Mouse (Mus musculus): ENCODE data around the gene Il10rb. TPM values are rescaled to one million over a fixed set of nuclear protein-coding genes. Genes with fewer than 3 reads are reported as not detected.
A peak's percentile ranks its signal among the peaks of the same experiment; 100 is the strongest.

Gene Il10rb
- polyA plus RNA-seq, 1 experiment from 2014 or later = 29.8 TPM

DNA sequence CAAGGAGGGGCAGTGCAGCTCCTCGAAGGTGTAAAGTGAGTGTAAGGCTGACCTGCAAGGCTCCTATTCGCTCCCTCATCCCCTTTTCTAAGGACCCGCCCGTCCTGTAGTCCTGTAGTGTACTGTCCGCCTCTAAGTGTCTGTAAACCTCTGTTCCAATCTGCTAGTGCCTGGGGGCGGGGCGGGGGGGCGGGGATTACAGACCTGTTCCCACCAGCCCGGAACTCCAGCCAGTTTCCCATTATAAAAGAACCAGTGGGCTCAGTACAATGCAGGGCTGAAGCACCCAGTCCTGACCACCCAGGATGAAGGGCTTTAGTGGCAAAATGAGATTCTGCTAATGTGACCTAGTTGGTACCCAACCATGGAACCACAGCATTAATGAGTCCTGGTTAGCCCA lies 27.0 kb upstream of the Il10rb start:
- Histone ChIP-seq H3K4me2 (no peak overlapping the region), H3K36me3 (ENCODE audit: control insufficient read depth, insufficient read depth, low read length) (peaks cover 10% of the 10 kb centered on the region), H3K9me3 (ENCODE audit: control insufficient read depth, low read length) (no peaks in the 10 kb centered on the region), H3K9ac (ENCODE audit: low read depth, low read length) (no peak overlapping the region), H3K4me1 (replicated peaks; ENCODE audit: control insufficient read depth, insufficient read depth, low read length) (peaks cover 27% of the 10 kb centered on the region), H3K27ac (ENCODE audit: low read depth, low read length) (0 out of 2 replicates have a peak overlapping the region, but pooled peaks have one; percentile 17), H3K4me3 (ENCODE audit: low read depth, low read length) (no peak overlapping the region), H3K27me3 (replicated peaks; ENCODE audit: control insufficient read depth, insufficient read depth, low read length) (no peaks in the 10 kb centered on the region)
- DNase-seq (ENCODE audit: low spot score) = no peak
- 47% methylated on average over 9 of the region's 9 CpGs for WGBS
- no peak for ATAC-seq (replicated peaks; ENCODE audit: low FRiP score)

DNA sequence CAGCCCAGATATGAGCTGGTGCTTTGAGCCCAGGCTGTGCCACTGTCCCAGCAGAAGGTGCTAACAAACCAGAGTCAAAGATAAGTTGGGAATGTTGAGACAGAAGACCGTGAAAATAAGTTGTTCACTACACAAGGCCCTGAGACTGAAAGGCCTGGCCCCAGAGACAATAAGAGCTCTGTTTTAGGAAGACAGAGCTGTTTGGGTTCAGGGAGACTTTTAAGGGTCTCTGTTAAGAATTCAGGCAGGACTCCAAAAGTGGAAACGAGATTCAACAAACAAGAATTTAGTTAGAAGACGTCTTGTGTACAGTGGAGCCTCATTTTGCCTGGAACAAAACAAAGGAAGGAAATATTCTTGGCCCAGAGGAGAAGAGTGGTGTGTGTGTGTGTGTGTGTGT lies 26.6 kb upstream of the Il10rb start:
- ATAC-seq (replicated peaks; ENCODE audit: low FRiP score) (no peak), DNase-seq (ENCODE audit: low spot score) (no peak)
- Histone ChIP-seq H3K9ac (ENCODE audit: low read depth, low read length) (no peak overlapping the region), H3K27ac (ENCODE audit: low read depth, low read length) (no peak overlapping the region), H3K4me2 (no peak overlapping the region), H3K27me3 (replicated peaks; ENCODE audit: control insufficient read depth, insufficient read depth, low read length) (no peaks in the 10 kb centered on the region), H3K4me1 (replicated peaks; ENCODE audit: control insufficient read depth, insufficient read depth, low read length) (peaks cover 23% of the 10 kb centered on the region), H3K9me3 (ENCODE audit: control insufficient read depth, low read length) (no peaks in the 10 kb centered on the region), H3K4me3 (ENCODE audit: low read depth, low read length) (no peak overlapping the region), H3K36me3 (ENCODE audit: control insufficient read depth, insufficient read depth, low read length) (peaks cover 12% of the 10 kb centered on the region)
- WGBS = 71% methylated on average over 3 of the region's 3 CpGs

DNA sequence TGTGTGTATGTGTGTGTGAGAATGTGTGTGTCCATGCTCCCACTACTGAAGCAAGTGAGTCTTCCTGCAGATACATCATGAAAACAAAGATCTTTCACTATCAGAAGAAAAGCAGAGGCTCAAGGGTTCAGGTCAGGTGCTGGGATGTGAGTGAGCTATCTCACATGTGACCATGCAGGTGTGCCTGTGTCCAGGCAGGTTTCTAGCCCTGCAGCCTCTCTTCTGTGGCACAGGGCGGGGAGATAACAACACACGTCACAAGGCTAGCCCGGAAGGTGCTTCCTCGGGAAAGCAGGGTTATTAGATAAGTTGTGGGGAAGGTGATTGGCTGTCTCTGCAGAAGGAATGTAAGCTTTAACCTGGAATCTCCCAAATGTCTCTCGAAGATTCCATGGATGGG lies 25.8 kb upstream of the Il10rb start:
- peak; percentile 69; the same call in 1 of the 2 replicates for ATAC-seq (replicated peaks; ENCODE audit: low FRiP score)
- Histone ChIP-seq H3K9me3 (ENCODE audit: control insufficient read depth, low read length) (no peaks in the 10 kb centered on the region), H3K36me3 (ENCODE audit: control insufficient read depth, insufficient read depth, low read length) (peaks cover 17% of the 10 kb centered on the region), H3K27ac (ENCODE audit: low read depth, low read length) (no peak overlapping the region), H3K9ac (ENCODE audit: low read depth, low read length) (no peak overlapping the region), H3K4me2 (no peak overlapping the region), H3K4me1 (replicated peaks; ENCODE audit: control insufficient read depth, insufficient read depth, low read length) (peaks cover 22% of the 10 kb centered on the region), H3K27me3 (replicated peaks; ENCODE audit: control insufficient read depth, insufficient read depth, low read length) (no peaks in the 10 kb centered on the region), H3K4me3 (ENCODE audit: low read depth, low read length) (no peak overlapping the region)
- no peak for DNase-seq (ENCODE audit: low spot score)
- 38% methylated on average over 5 of the region's 5 CpGs for WGBS

DNA sequence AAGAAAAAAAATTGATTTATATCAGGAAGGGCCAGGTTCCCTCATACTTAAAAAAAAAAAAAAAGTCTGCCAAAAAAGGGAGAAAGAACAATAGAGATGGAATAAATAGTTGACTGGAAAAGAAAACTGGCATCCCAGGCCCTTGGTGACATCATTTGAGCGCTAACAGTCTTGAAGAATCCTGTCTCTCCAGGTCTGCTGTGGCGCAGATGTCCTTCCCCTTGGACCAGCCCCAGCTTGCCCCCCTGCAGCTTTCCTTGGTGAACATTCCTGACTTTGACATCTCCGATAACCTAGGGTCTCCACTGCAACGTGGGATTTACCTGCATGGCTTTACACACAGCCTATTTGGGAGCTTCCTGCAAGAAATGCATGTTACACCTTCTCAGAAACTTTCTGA lies 24.4 kb upstream of the Il10rb start:
- Histone ChIP-seq H3K4me1 (replicated peaks; ENCODE audit: control insufficient read depth, insufficient read depth, low read length) (peaks cover 22% of the 10 kb centered on the region), H3K9me3 (ENCODE audit: control insufficient read depth, low read length) (no peaks in the 10 kb centered on the region), H3K4me3 (ENCODE audit: low read depth, low read length) (no peak overlapping the region), H3K4me2 (no peak overlapping the region), H3K27me3 (replicated peaks; ENCODE audit: control insufficient read depth, insufficient read depth, low read length) (no peaks in the 10 kb centered on the region), H3K9ac (ENCODE audit: low read depth, low read length) (no peak overlapping the region), H3K27ac (ENCODE audit: low read depth, low read length) (no peak overlapping the region), H3K36me3 (ENCODE audit: control insufficient read depth, insufficient read depth, low read length) (peaks cover 24% of the 10 kb centered on the region)
- no peak for DNase-seq (ENCODE audit: low spot score)
- WGBS = 85% methylated on average over 4 of the region's 4 CpGs
- no peak for ATAC-seq (replicated peaks; ENCODE audit: low FRiP score)

DNA sequence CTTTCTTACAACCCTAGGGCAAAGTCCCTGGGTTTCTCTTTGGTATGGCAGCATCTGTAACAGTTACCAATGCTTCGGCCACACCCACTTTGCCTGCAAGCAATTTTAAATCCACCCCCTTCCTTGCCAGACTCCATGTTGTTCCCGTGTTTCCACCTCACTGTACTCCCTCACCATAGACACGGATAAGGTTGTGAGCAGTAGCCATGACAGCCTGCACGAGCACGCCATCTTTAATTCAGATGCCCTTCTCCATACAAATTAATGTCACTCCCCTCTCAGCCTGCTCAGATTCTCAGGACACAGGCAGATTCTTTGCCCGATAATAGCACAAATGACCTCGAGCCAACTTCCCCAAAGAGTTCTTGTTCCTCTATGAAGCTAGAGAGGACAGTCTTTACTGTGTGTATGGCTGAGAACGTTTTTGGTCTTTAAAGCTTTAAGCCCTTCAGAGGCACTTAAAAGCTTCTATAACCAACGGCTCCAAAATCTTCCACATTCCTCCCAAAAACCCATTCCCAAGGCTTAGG lies 23.6 kb upstream of the Il10rb start:
- Histone ChIP-seq H3K9me3 (ENCODE audit: control insufficient read depth, low read length) (no peaks in the 10 kb centered on the region), H3K9ac (ENCODE audit: low read depth, low read length) (no peak overlapping the region), H3K27ac (ENCODE audit: low read depth, low read length) (no peak overlapping the region), H3K36me3 (ENCODE audit: control insufficient read depth, insufficient read depth, low read length) (peaks cover 26% of the 10 kb centered on the region), H3K4me3 (ENCODE audit: low read depth, low read length) (no peak overlapping the region), H3K4me1 (replicated peaks; ENCODE audit: control insufficient read depth, insufficient read depth, low read length) (peaks cover 22% of the 10 kb centered on the region), H3K27me3 (replicated peaks; ENCODE audit: control insufficient read depth, insufficient read depth, low read length) (no peaks in the 10 kb centered on the region), H3K4me2 (no peak overlapping the region)
- ATAC-seq (replicated peaks; ENCODE audit: low FRiP score) (no peak), DNase-seq (ENCODE audit: low spot score) (no peak)
- 74% methylated on average over 9 of the region's 9 CpGs for WGBS

DNA sequence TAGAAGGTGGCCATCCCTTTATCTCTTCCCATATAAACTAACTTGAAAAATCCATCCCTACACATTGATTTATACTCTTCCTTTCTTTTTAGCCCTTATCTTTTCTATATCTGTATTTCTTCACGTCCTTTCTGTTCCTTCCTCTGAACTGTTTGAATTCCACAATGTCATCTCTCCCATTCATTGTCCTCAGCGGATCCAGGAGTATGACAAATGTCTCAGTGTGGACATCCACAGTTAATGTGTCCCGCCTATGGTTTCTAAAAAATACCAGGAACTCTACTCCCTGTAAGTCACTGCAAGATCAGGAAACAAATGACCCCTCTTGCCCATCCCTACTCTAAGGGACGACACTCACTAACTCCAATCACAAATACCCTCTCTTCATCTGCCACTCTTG lies 21.7 kb upstream of the Il10rb start:
- WGBS = 81% methylated on average over 4 of the region's 4 CpGs

DNA sequence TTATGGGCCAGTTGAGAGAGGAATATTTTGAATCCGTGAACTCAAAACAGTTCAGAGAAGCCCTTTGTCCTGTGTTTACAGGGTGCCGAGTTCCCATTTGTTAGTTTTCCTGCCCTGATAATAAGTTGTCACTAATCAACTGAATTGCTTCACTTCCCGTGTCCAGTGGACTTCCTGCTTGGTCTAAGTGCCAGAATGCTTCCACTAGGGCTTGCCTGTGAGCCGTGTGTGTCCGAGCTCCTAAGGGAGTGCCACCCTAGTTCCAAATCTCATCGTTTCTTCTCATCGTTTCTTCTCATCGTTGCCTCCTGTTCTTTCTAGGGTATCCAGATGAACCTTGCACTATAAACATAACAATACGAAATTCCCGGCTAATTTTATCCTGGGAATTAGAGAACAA lies 20.3 kb upstream of the Il10rb start:
- Histone ChIP-seq H3K9me3 (ENCODE audit: control insufficient read depth, low read length) (no peaks in the 10 kb centered on the region; the same call in 1 of the 2 replicates), H3K27me3 (replicated peaks; ENCODE audit: control insufficient read depth, insufficient read depth, low read length) (no peaks in the 10 kb centered on the region), H3K9ac (ENCODE audit: low read depth, low read length) (no peak overlapping the region), H3K27ac (ENCODE audit: low read depth, low read length) (peak overlapping the region; percentile 49; the same call in 1 of the 2 replicates), H3K4me3 (ENCODE audit: low read depth, low read length) (no peak overlapping the region), H3K4me1 (replicated peaks; ENCODE audit: control insufficient read depth, insufficient read depth, low read length) (peaks cover 5% of the 10 kb centered on the region; the same call in 1 of the 2 replicates), H3K4me2 (no peak overlapping the region), H3K36me3 (ENCODE audit: control insufficient read depth, insufficient read depth, low read length) (peaks cover 49% of the 10 kb centered on the region)
- DNase-seq (ENCODE audit: low spot score) (no peak), ATAC-seq (replicated peaks; ENCODE audit: low FRiP score) (no peak)
- WGBS = 64% methylated on average over 10 of the region's 10 CpGs

More for the DNA sequence above, 21.7 kb upstream of the Il10rb start:
- H3K36me3 ChIP-seq (ENCODE audit: control insufficient read depth, insufficient read depth, low read length) = peaks cover 41% of the 10 kb centered on the region
- no peaks in the 10 kb centered on the region for H3K27me3 ChIP-seq (replicated peaks; ENCODE audit: control insufficient read depth, insufficient read depth, low read length)
- no peak overlapping the region for H3K4me3 ChIP-seq (ENCODE audit: low read depth, low read length)
- no peak overlapping the region for H3K9ac ChIP-seq (ENCODE audit: low read depth, low read length)
- H3K4me1 ChIP-seq (replicated peaks; ENCODE audit: control insufficient read depth, insufficient read depth, low read length) = peaks cover 17% of the 10 kb centered on the region
- no peaks in the 10 kb centered on the region for H3K9me3 ChIP-seq (ENCODE audit: control insufficient read depth, low read length)
- no peak overlapping the region for H3K4me2 ChIP-seq
- DNase-seq (ENCODE audit: low spot score) = no peak
- no peak for ATAC-seq (replicated peaks; ENCODE audit: low FRiP score)
- no peak overlapping the region for H3K27ac ChIP-seq (ENCODE audit: low read depth, low read length)

DNA sequence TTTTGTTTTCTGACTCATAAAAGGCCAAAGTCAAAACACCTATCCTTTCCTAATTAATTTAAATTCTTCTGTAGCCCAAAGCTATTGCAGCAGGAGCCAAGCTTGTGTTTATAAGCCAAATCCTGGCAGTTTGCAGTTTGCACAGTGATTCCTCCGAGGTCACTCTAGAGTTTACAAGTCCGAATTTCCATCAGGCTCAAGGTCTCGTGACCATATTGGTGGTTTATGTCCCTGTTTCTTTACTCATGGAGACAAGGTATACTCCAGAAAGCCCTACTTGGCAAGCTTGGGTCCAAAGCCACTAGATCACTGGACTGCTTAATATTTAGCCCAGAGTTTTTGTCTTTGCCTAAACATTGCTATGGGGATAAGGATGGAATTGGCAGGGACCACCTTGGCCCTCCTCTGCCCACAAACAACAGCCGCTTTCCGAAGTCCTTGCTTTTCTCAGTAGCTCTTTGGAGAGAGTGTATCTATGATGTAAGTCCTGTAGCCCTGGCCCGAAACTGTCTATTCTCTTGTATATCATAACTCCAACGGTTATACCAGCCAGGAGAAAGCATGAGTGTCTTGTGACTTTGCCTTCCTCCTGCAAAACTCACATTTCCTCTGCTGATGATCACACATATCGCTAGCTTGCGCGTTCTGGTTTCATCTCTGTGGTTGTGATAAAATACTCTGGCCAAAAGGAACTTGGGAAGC lies 19.4 kb upstream of the Il10rb start:
- Histone ChIP-seq H3K27ac (ENCODE audit: low read depth, low read length) (no peak overlapping the region), H3K27me3 (replicated peaks; ENCODE audit: control insufficient read depth, insufficient read depth, low read length) (no peaks in the 10 kb centered on the region), H3K9ac (ENCODE audit: low read depth, low read length) (no peak overlapping the region), H3K4me1 (replicated peaks; ENCODE audit: control insufficient read depth, insufficient read depth, low read length) (peaks cover 5% of the 10 kb centered on the region; the same call in 1 of the 2 replicates), H3K36me3 (ENCODE audit: control insufficient read depth, insufficient read depth, low read length) (peaks cover 50% of the 10 kb centered on the region), H3K4me2 (no peak overlapping the region), H3K4me3 (ENCODE audit: low read depth, low read length) (no peak overlapping the region), H3K9me3 (ENCODE audit: control insufficient read depth, low read length) (no peaks in the 10 kb centered on the region; the same call in 1 of the 2 replicates)
- no peak for ATAC-seq (replicated peaks; ENCODE audit: low FRiP score)
- 88% methylated on average over 10 of the region's 10 CpGs for WGBS
- no peak for DNase-seq (ENCODE audit: low spot score)

DNA sequence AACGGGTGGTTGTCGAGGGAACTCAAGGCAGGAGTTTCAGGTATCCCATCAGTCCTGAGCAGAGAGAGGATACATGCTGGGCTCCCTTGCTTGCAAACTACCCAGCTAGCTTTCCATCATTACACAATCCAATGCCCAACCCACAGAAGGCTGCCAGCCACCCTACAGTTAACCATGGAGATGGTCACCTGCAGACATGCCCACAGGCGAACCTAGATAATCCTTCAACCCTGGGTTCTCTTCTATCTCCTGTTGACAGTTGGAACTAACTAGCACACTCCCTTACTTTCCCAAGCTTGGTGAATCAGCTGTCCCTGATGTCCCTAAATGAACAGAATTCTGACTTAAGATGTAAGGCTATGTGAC lies 18.9 kb upstream of the Il10rb start:
- Histone ChIP-seq H3K4me2 (no peak overlapping the region), H3K9ac (ENCODE audit: low read depth, low read length) (no peak overlapping the region), H3K27ac (ENCODE audit: low read depth, low read length) (no peak overlapping the region), H3K36me3 (ENCODE audit: control insufficient read depth, insufficient read depth, low read length) (peaks cover 48% of the 10 kb centered on the region), H3K27me3 (replicated peaks; ENCODE audit: control insufficient read depth, insufficient read depth, low read length) (no peaks in the 10 kb centered on the region), H3K4me1 (replicated peaks; ENCODE audit: control insufficient read depth, insufficient read depth, low read length) (peaks cover 5% of the 10 kb centered on the region; the same call in 1 of the 2 replicates), H3K4me3 (ENCODE audit: low read depth, low read length) (no peak overlapping the region), H3K9me3 (ENCODE audit: control insufficient read depth, low read length) (no peaks in the 10 kb centered on the region; the same call in 1 of the 2 replicates)
- DNase-seq (ENCODE audit: low spot score) (no peak), ATAC-seq (replicated peaks; ENCODE audit: low FRiP score) (no peak)
- WGBS = 75% methylated on average over 3 of the region's 3 CpGs

Measured in liver, embryonic 11.5 days (tissue).